Mouse (Mus musculus): Measurements from ENCODE around the gene Neurl1a.

The Neurl1a gene

DNA sequence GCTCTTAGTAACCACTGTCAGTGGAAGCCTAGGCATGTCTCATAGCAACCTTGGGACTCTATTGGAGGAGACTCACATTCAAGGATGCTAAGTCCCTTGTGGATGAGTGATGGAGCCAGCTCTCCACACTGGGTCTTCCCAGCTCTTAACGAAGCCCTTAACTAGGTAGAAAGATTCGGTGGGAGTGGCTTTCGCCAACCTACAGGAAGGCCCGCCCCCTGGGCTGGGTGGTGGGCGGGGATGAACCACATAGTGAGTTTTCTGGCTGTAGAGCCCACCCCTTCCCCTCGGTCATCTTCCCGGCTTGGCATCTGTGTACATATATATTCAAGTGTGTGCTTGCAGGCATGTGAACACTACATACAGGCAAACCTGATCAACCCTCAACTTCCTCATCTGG is 62.3 kb downstream of the Neurl1a start:
- DNase-seq (ENCODE audit: low read depth in 2 of 2, low spot score in 2 of 2) = no peak

DNA sequence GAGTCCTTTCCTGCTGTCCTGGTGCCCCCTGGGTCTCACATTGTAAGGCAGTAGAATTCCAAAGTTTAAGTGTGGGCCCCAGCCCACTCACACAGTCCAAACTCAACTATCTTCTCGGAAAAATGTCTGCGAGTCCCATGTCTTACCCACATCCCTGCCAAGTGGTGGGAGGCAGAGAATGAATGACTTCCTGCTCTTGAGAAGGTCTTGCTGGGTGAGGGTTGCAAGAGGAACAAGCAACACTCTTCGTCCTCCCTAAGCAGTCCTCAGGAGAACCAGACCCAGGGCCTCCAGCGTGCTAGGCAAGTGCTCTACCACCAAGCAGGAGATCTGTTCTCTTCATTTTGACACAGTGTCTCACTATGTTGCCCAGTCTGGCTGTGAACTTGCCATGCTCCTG is 63.6 kb downstream of the Neurl1a start:
- DNase-seq (ENCODE audit: low read depth in 2 of 2, low spot score in 2 of 2) = no peak

DNA sequence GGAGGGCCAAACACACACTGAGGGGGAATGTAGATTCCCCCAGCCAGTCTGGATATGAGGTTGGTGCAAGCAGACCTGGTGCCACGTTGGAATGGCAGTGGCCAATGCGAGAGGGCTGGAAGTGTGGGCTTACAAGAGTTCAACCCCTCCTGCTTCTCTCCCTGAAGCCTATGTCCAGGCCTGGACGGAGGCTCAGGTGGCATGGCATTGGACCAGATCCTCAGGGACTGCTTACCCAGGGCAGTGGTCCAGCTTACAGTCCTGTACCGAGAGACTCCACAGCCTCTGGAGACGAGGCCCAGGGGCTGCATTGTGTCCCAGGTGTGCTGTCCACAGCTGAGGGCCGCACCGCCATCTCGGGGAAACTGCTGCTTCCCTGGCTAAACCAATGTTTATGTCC is 66.9 kb downstream of the Neurl1a start:
- DNase-seq (ENCODE audit: low read depth in 2 of 2, low spot score in 2 of 2) = no peak

DNA sequence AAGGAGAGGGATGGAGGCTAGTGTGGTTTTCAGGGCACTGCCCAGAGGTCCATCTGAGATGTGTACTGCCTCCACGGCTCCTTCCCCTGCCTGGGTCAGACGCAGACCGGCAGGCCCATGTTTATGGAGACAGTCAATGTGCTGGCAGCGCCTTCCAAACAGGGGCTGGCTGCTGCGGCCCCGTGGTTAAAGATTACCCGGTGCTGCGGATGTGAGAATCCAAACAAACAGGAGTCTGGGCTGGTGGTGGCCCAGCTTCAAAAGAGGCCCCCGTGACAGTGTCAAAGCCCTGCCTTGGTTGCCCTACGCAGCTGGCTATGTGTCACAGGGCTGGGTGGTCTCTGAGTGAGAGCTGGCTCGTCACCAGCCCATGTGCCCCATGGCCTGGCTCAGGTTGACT is 69.2 kb downstream of the Neurl1a start:
- DNase-seq (ENCODE audit: low read depth in 2 of 2, low spot score in 2 of 2) = no peak

DNA sequence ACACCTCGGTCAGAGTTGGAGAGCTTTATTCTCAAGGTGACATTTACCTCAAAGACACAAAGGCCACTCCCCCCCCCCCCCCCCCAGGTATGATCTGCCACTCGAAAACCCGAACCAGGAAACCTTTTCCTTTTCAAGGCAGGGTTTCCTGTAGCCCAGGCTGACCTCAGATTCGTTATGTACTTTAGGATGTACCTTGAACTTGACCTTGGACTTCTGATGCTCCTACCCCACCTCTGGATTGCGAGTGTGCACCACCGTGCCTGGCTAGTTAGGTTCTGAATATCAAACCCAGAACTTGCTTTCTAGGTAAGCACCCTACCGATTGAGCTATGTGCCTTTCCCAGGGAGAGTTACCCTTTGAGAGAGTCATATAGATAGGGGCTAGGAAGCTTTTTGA is 69.7 kb downstream of the Neurl1a start:
- no peak for DNase-seq (ENCODE audit: low read depth in 2 of 2, low spot score in 2 of 2)

DNA sequence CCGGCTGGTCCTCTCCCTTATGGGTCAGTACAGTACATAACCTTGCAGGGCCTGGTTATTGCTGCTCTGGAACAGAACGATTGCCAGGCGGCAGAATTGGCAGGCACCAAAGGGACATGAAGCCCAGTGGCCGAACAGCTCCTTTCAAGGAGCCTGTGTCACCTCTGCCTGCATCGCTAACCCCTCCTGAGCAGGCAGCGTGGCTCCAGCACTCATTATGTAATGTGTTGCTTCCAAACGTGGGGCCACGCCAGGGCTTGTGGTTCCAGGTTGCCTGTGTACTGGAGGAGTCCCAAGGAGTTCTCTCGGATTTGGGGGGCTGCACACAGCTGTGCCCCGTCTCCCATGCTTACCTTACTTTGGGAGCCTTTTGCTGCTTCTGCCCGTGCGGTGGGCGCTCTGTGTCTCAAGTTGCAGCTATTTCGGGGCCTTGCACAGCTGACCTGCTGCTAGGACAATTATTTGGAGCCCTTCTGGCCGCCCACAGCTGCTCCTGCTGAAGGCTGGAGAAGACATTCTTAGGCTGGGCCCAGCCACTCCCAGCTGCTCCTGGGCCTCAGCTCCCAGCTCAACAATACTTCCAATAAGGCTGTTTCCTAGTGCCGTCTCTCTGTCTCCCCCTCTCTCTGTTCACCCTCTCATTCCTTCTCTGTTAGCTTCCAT is 70.4 kb downstream of the Neurl1a start:
- DNase-seq (ENCODE audit: low read depth in 2 of 2, low spot score in 2 of 2) = no peak

DNA sequence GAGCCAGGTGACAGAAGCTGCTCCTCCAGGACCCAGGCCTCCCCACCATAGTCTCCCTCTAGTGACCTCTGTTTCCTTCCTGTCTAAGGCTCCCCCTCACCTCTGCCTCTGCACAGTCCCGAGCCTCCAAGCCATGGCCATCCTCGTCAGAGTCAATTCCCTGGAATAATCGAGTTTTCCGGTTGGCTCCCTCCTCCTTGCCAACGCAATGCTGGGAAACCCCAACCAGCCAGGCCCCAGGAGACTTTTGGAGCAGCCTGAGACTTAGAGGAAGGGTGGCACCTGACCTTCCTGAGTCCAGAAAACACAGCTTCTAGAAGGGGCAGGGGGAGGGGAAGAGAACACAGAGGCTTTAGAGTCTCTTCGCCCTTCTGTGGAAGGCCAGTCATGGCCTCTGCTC is 72.3 kb downstream of the Neurl1a start:
- no peak for DNase-seq (ENCODE audit: low read depth in 2 of 2, low spot score in 2 of 2)

DNA sequence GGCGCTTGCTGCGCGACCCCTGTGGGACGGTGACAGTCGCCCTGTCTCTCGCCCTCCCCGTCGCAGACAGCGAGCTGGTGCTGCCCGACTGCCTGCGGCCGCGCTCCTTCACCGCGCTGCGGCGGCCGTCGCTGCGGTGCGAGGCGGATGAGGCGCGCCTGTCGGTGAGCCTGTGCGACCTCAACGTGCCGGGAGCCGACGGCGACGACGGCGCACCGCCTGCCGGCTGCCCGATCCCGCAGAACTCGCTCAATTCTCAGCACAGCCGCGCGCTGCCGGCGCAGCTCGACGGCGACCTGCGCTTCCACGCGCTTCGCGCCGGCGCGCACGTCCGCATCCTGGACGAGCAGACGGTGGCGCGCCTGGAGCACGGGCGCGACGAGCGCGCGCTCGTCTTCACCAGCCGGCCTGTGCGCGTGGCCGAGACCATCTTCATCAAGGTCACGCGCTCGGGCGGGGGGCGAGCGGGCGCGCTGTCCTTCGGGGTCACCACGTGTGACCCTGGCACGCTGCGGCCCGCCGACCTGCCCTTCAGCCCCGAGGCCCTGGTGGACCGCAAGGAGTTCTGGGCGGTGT is 74.5 kb downstream of the Neurl1a start:
- DNase-seq (ENCODE audit: low read depth in 2 of 2, low spot score in 2 of 2) = no peak

DNA sequence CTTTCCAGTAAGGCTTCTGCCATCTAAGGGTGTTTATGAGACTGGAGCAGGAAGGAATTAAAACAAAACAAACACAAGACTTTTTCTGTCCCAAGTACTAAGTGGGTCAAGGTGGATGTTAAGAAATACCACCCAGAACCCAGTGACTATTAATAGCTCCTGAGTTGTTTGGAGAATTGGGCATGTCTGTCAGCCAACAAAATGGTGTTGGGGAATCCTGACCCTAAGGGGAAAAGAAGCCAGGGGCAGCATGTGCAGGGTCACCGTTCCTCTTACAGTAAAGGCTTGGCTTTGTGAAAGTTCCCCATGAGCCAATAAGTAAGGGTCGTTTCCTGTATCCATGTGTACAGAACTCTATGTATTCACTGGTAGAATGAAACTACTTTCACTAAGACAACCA is 76.4 kb downstream of the Neurl1a start:
- DNase-seq (ENCODE audit: low read depth in 2 of 2, low spot score in 2 of 2) = no peak

DNA sequence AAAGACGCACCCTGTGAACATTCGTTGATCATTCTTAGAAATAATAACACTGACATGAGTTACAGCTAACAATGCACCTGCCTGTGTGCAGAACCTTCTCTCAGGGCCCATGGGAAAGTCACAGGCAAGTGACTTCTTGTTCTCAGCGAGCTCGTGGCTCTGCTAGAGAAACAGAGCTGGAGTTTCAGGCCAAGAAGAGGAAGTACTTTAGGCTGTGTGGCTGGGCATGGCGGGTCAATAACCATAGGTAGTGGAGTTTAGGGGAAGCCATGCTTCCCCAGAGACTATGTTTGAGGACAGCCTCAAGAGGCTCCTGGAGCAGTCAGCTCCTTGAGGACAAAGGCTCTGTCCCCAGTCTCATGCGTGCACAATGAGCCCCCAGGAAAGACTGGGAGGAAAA is 77.3 kb downstream of the Neurl1a start:
- DNase-seq (ENCODE audit: low read depth in 2 of 2, low spot score in 2 of 2) = no peak

DNA sequence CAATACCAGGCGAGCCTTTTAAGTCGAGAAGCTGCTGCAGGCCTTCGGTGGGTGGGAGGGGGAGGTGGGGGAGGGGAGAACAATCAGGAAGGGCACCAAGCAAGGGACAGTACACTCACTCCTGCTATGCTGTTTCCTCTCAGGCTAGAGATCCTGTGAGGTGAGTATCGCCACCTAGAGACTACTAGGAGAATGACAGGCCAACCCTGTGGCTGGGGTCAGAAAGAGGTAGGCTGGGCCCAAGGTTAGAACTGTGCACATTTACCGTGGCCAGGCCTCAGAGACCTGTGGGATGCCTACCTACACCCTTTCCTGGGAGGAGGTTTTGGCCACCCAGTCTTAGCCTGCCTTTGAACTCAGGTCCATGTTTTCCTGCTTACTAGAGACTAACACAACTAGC is 81.0 kb downstream of the Neurl1a start:
- peak in 1 of 2 experiments; percentile 18 for DNase-seq (ENCODE audit: low read depth in 2 of 2, low spot score in 2 of 2)

DNA sequence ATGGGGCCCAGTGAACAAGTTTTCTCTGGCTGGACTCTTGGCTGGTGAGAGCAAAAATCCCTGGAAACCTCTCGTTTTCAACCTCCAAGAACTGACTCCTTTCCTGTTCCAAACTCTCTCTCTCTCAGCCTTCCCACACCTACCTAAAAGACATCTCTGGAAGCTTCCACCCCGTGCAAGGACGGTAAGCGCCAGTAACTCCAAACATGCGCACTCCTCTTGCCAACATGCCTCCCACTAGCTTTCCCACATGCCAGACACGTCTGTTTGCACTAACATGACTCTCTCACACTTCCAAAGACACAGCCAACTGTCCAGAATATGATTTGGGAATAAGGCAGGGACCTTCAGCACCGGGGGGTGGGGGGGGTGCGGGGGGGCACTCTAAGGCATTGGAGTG is 82.6 kb downstream of the Neurl1a start:
- no peak for DNase-seq (ENCODE audit: low read depth in 2 of 2, low spot score in 2 of 2)

DNA sequence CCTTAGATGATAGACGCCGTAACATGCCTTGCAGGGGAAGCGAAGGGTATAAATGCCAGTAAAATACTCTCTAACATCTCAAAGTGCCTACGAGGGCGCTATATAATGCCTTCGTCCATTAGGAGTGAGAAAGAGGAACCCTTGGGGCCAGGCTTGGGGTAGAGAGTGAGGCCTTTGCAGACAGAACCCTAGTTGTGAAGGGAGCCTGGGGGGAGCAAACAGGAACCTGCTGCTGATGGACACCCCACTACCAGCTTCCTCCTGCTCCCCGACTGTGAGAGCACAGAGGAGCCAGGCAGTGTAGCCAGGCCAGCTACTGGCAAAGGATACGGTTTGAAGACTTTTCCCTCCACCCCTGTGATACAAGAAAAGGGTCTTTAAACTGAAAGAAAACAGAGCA is 85.0 kb downstream of the Neurl1a start:
- no peak for DNase-seq (ENCODE audit: low read depth in 2 of 2, low spot score in 2 of 2)

DNA sequence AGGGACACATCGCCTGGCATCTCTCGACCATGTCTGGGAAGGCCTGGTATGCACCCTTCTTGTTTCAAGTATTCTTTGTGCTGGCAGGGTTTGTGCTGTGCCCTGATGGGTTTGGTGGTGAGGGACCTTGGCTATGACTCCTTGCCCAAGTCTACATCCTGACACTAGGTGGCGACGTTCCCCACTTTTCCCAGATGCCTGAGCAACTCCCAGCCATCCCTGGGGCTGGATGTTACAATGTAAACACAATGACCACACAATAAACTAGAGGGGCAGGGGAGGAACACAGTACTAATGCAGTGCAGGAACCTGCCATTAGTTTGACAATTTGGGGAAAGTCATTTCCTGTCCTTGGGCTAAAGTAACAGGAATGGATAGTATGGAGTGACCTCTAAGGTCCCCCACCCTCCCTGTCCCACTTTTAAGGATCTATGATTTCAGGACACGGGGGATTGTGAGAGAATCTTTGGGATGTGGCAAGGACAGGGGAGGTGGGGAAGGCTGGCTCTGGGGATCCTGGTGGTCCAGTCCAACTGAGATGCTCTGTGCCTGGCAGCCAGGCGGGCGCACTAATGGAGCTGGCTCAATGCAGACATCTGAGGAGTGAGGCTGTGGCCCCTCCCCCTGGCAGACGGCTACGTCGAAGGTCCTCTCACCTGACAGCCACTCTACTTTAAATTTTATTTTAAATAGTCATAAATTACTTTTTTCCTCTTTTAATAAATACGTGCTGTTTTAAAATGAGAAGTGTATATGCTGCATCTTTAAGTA is 85.9 kb downstream of the Neurl1a start:
- peak in 1 of 2 experiments; percentile 8 for DNase-seq (ENCODE audit: low read depth in 2 of 2, low spot score in 2 of 2)

DNA sequence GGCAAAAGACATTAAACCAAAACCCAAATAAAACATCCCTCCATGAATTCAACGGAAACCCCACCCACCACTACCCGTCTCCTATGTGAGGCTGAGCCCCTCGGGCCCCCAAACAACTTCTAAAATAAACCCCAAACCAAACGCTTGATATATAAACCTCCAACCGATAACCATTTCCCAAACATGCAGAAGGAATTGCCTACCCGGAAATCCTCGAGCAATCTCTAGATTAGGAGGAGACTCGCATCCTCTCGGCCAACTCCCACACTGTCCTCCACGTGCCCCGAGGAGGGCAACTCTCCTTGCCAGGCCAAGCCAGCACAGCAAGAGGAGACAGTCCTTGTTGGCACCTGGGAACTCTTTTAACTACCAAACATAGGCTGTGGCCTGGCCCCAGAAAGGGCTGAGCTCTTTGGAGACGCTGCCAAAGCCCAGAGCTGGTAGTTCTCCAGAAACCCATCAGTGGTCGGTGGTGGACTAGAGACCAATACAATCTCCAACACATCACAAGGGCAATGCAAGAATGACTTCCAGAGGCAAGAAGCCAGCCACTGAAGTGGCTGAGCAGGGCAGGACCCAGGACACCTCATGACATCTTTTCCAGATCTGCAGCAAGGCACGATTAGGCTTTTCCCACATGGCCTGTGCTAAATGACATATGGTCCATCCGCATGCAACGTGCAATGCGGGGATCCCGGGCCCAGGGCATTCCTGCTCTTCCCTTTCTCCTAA is 87.6 kb downstream of the Neurl1a start:
- DNase-seq (ENCODE audit: low read depth in 2 of 2, low spot score in 2 of 2) = no peak

DNA sequence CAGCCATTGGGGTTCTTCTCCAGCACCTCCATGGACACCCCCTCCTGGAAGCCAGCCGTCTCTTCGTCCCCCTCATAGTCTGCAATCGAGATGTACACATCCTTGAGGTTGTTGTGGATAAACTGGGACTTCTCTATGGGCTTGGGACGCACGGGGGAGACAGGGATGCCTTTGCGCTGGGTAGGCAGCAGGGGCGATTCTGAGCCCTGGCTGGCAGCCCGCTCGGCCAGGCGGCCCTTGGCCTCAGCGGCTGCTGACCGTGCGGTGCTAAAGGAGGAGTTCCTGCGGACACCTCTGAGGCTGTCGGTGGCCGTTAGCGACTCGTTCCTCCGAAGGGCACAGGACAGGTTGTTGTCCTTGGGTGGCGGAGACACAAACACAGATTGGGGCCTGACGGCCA is 88.4 kb downstream of the Neurl1a start:
- DNase-seq (ENCODE audit: low read depth in 2 of 2, low spot score in 2 of 2) = no peak

DNA sequence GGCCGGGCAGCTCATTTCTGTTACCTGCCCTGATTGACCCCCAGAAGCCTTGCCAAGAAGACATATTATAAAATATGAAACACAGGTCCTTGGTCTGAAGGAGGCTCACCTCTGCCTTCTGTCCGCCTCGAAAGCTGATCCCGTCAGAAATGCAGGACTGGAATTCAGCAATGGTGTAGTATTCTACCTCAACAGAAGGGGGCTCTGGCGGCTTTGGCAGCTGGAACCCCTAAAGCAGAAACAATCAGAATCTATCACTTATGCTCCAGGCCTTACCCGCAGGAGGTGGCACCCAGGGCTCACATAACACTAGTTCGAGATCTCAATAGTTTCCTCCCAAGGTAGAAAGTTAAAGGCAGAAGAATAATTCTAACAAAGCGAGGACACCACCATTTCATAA is 91.1 kb downstream of the Neurl1a start:
- no peak for DNase-seq (ENCODE audit: low read depth in 2 of 2, low spot score in 2 of 2)

DNA sequence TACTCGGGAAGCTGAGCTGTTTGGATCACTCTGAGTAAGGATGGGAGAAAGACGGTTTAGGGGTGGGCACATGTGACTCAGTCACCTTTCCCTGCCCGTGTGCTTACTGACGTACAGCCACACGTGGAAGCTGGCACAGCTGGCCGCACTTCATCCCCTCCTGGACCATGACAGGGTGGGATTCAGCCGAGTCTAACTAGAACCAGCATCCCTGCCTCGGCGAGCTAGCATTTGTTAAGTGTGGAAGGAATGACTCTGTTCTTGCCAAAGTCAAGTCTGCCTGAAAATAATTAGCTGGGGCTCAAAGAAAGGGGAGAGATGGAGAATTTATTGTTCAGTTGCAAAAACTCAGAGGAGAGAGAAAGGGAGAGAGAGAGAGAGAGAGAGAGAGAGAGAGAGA is 91.9 kb downstream of the Neurl1a start:
- DNase-seq (ENCODE audit: low read depth in 2 of 2, low spot score in 2 of 2) = no peak

DNA sequence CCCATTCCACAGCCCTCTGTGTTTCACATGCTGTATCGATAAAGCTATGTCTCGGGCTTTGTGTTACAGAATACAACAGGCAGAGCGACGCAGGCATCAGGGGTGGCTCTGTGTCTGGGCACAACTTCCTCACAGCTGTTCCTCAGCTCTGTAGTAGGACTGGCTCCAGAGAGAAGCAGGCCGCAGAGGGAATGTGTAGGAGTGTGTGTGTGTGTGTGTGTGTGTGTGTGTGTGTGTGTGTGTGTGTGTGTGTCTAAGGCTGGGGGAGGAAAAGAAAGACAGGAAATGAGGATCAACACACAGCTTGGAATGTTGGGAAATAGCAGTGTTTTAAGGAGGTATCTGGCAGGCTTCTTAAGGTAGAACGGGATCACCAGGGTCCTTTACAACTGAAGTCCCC is 98.1 kb downstream of the Neurl1a start:
- DNase-seq (ENCODE audit: low read depth in 2 of 2, low spot score in 2 of 2) = no peak

DNA sequence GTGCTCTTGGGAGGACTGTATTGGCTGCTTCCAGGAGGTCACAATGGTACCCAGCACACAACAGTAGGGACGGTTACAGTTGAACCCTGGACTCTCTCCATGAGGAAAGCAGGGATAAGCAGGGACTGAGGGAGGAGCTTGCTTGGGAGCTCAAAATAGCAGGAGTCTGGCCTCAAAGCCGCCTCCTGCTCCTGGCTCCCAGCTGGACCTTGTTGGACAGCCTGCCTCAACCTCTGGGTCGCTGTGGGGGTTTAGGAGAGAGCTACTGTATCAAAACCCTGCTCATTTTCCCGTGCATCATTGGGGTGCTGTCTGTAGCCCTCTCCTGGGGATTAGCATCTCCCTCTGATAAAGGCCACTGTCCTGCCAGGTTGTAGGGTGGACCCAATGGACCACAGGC is 100.8 kb downstream of the Neurl1a start:
- DNase-seq (ENCODE audit: low read depth in 2 of 2, low spot score in 2 of 2) = no peak

DNA sequence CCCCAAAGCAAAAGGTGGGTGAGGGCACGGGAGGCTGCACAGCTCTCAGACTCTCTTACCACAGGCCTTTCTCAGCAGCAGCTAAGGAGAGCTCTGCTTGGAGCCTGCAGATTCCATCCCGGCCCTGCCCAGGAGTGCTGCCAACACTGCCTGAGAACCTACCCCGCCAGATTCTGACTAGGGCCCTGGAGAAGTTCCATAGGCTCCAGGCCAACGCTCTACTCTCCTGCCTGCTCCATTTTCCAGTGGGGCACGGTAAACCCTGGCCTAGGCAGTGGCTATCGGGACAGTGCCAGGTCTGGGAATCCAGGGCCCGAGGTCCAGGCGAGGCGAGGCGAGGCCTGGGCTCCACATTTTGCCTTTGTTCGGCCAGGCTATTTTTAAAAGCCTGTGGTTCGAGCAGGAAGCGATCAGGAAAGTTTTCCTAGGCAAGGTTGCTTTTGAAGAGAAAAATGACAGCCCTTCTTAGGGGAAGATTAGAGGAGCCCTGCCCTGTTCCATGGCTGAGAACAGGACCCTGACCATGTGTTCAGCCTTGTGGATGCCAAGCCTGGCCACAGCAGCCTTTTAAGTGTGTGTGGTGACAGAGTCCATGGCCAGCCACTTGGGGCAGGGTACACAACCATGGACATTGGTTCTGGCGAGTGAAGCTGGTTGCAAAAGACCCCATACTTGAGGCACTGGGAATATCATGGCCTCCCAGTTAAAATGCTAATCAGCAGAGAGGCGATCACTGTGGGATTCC is 101.3 kb downstream of the Neurl1a start:
- DNase-seq (ENCODE audit: low read depth in 2 of 2, low spot score in 2 of 2) = no peak
